Mouse (Mus musculus): Measurements from ENCODE around the gene Arhgdia. TPM values are rescaled to one million over a fixed set of nuclear protein-coding genes. Genes with fewer than 3 reads are reported as not detected.

The Arhgdia gene
- polyA plus RNA-seq, 1 experiment from 2014 or later, result 439 TPM

GRCm38 (mm10) chr11:120541907-120542306, 39.5 kb downstream of the Arhgdia start:
- no peak overlapping the region for H3K9ac ChIP-seq (ENCODE audit: low read depth, low read length)
- WGBS, result 32% methylated on average over 4 of the region's 4 CpGs
- no peaks in the 10 kb centered on the region for H3K27me3 ChIP-seq (ENCODE audit: control insufficient read depth, insufficient read depth, low read depth, low read length)
- no peak overlapping the region for H3K27ac ChIP-seq (ENCODE audit: low read length)
- peaks cover 14% of the 10 kb centered on the region; the same call in 1 of the 2 replicates for H3K4me1 ChIP-seq (ENCODE audit: control insufficient read depth, insufficient read depth, low read length)
- H3K4me3 ChIP-seq (ENCODE audit: low read depth, low read length), result no peak overlapping the region
- no peaks in the 10 kb centered on the region for H3K9me3 ChIP-seq (replicated peaks; ENCODE audit: control insufficient read depth, low read length, poor library complexity, severe bottlenecking)
- H3K36me3 ChIP-seq (ENCODE audit: control insufficient read depth, insufficient read depth, low read length), result peaks cover 26% of the 10 kb centered on the region
- H3K4me2 ChIP-seq (ENCODE audit: low read length), result no peak overlapping the region
- no peak for ATAC-seq

GRCm38 (mm10) chr11:120539285-120540014, 42.0 kb downstream of the Arhgdia start:
- Histone ChIP-seq H3K9me3 (replicated peaks; ENCODE audit: control insufficient read depth, low read length, poor library complexity, severe bottlenecking) (no peaks in the 10 kb centered on the region), H3K27me3 (ENCODE audit: control insufficient read depth, insufficient read depth, low read depth, low read length) (no peaks in the 10 kb centered on the region), H3K4me3 (ENCODE audit: low read depth, low read length) (no peak overlapping the region), H3K4me1 (ENCODE audit: control insufficient read depth, insufficient read depth, low read length) (peaks cover 14% of the 10 kb centered on the region; the same call in 1 of the 2 replicates), H3K27ac (ENCODE audit: low read length) (peak overlapping the region; percentile 18), H3K9ac (ENCODE audit: low read depth, low read length) (peak overlapping the region; percentile 18; the same call in 1 of the 2 replicates), H3K4me2 (ENCODE audit: low read length) (no peak overlapping the region), H3K36me3 (ENCODE audit: control insufficient read depth, insufficient read depth, low read length) (peaks cover 26% of the 10 kb centered on the region)
- peak; percentile 60; the same call in 1 of the 2 replicates for ATAC-seq
- WGBS, result 12% methylated on average over 10 of the region's 10 CpGs

- Histone ChIP-seq H3K4me3 (ENCODE audit: low read depth, low read length) (no peak overlapping the region), H3K36me3 (ENCODE audit: control insufficient read depth, insufficient read depth, low read length) (peaks cover 22% of the 10 kb centered on the region), H3K9ac (ENCODE audit: low read depth, low read length) (no peak overlapping the region), H3K4me1 (ENCODE audit: control insufficient read depth, insufficient read depth, low read length) (peaks cover 14% of the 10 kb centered on the region; the same call in 1 of the 2 replicates), H3K27ac (ENCODE audit: low read length) (peak overlapping the region; percentile 18; the same call in 1 of the 2 replicates), H3K27me3 (ENCODE audit: control insufficient read depth, insufficient read depth, low read depth, low read length) (no peaks in the 10 kb centered on the region), H3K4me2 (ENCODE audit: low read length) (no peak overlapping the region), H3K9me3 (replicated peaks; ENCODE audit: control insufficient read depth, low read length, poor library complexity, severe bottlenecking) (no peaks in the 10 kb centered on the region)
- WGBS, result 49% methylated on average over 8 of the region's 8 CpGs
- ATAC-seq, result no peak
Observed at GRCm38 (mm10) chr11:120538955-120539284, 42.5 kb downstream of the Arhgdia start.

- peaks cover 14% of the 10 kb centered on the region; the same call in 1 of the 2 replicates for H3K4me1 ChIP-seq (ENCODE audit: control insufficient read depth, insufficient read depth, low read length)
- H3K9ac ChIP-seq (ENCODE audit: low read depth, low read length), result no peak overlapping the region
- H3K4me3 ChIP-seq (ENCODE audit: low read depth, low read length), result no peak overlapping the region
- no peak for ATAC-seq
- peaks cover 18% of the 10 kb centered on the region for H3K36me3 ChIP-seq (ENCODE audit: control insufficient read depth, insufficient read depth, low read length)
- 72% methylated on average over 3 of the region's 3 CpGs for WGBS
- H3K9me3 ChIP-seq (replicated peaks; ENCODE audit: control insufficient read depth, low read length, poor library complexity, severe bottlenecking), result no peaks in the 10 kb centered on the region
- peaks cover under 1% of the 10 kb centered on the region for H3K27me3 ChIP-seq (ENCODE audit: control insufficient read depth, insufficient read depth, low read depth, low read length)
- no peak overlapping the region; the same call in 1 of the 2 replicates for H3K27ac ChIP-seq (ENCODE audit: low read length)
- H3K4me2 ChIP-seq (ENCODE audit: low read length), result no peak overlapping the region
Observed at GRCm38 (mm10) chr11:120538485-120538884, 42.9 kb downstream of the Arhgdia start.

GRCm38 (mm10) chr11:120535804-120536203, 45.6 kb downstream of the Arhgdia start:
- Histone ChIP-seq H3K9ac (ENCODE audit: low read depth, low read length) (no peak overlapping the region), H3K27me3 (ENCODE audit: control insufficient read depth, insufficient read depth, low read depth, low read length) (peaks cover 25% of the 10 kb centered on the region), H3K36me3 (ENCODE audit: control insufficient read depth, insufficient read depth, low read length) (no peaks in the 10 kb centered on the region), H3K4me1 (ENCODE audit: control insufficient read depth, insufficient read depth, low read length) (peaks cover 16% of the 10 kb centered on the region; the same call in 1 of the 2 replicates), H3K27ac (ENCODE audit: low read length) (no peak overlapping the region), H3K9me3 (replicated peaks; ENCODE audit: control insufficient read depth, low read length, poor library complexity, severe bottlenecking) (no peaks in the 10 kb centered on the region), H3K4me2 (ENCODE audit: low read length) (no peak overlapping the region), H3K4me3 (ENCODE audit: low read depth, low read length) (no peak overlapping the region)
- WGBS, result 80% methylated on average over 3 of the region's 3 CpGs
- no peak for ATAC-seq

- no peaks in the 10 kb centered on the region for H3K36me3 ChIP-seq (ENCODE audit: control insufficient read depth, insufficient read depth, low read length)
- no peak overlapping the region for H3K4me3 ChIP-seq (ENCODE audit: low read depth, low read length)
- no peak overlapping the region for H3K4me2 ChIP-seq (ENCODE audit: low read length)
- no peak for ATAC-seq
- H3K4me1 ChIP-seq (ENCODE audit: control insufficient read depth, insufficient read depth, low read length), result peaks cover 20% of the 10 kb centered on the region
- no peaks in the 10 kb centered on the region for H3K9me3 ChIP-seq (replicated peaks; ENCODE audit: control insufficient read depth, low read length, poor library complexity, severe bottlenecking)
- no peak overlapping the region for H3K27ac ChIP-seq (ENCODE audit: low read length)
- H3K27me3 ChIP-seq (ENCODE audit: control insufficient read depth, insufficient read depth, low read depth, low read length), result peaks cover 31% of the 10 kb centered on the region
- WGBS, result 63% methylated on average over 3 of the region's 3 CpGs
- 0 out of 2 replicates have a peak overlapping the region, but pooled peaks have one; percentile 20 for H3K9ac ChIP-seq (ENCODE audit: low read depth, low read length)
Observed at GRCm38 (mm10) chr11:120535145-120535544, 46.3 kb downstream of the Arhgdia start.

GRCm38 (mm10) chr11:120534093-120534492, 47.3 kb downstream of the Arhgdia start:
- H3K4me2 ChIP-seq (ENCODE audit: low read length), result no peak overlapping the region
- no peak for ATAC-seq
- no peak overlapping the region for H3K9ac ChIP-seq (ENCODE audit: low read depth, low read length)
- peaks cover 42% of the 10 kb centered on the region for H3K27me3 ChIP-seq (ENCODE audit: control insufficient read depth, insufficient read depth, low read depth, low read length)
- WGBS, result 83% methylated on average over 8 of the region's 8 CpGs
- no peak overlapping the region for H3K27ac ChIP-seq (ENCODE audit: low read length)
- no peak overlapping the region for H3K4me3 ChIP-seq (ENCODE audit: low read depth, low read length)
- peaks cover 12% of the 10 kb centered on the region for H3K4me1 ChIP-seq (ENCODE audit: control insufficient read depth, insufficient read depth, low read length)
- no peaks in the 10 kb centered on the region for H3K36me3 ChIP-seq (ENCODE audit: control insufficient read depth, insufficient read depth, low read length)
- H3K9me3 ChIP-seq (replicated peaks; ENCODE audit: control insufficient read depth, low read length, poor library complexity, severe bottlenecking), result no peaks in the 10 kb centered on the region

- Histone ChIP-seq H3K9me3 (replicated peaks; ENCODE audit: control insufficient read depth, low read length, poor library complexity, severe bottlenecking) (no peaks in the 10 kb centered on the region), H3K4me1 (ENCODE audit: control insufficient read depth, insufficient read depth, low read length) (peaks cover 6% of the 10 kb centered on the region), H3K4me2 (ENCODE audit: low read length) (no peak overlapping the region), H3K9ac (ENCODE audit: low read depth, low read length) (no peak overlapping the region), H3K36me3 (ENCODE audit: control insufficient read depth, insufficient read depth, low read length) (no peaks in the 10 kb centered on the region), H3K4me3 (ENCODE audit: low read depth, low read length) (no peak overlapping the region), H3K27me3 (ENCODE audit: control insufficient read depth, insufficient read depth, low read depth, low read length) (peaks cover 55% of the 10 kb centered on the region), H3K27ac (ENCODE audit: low read length) (no peak overlapping the region)
- no peak for ATAC-seq
- 31% methylated on average over 9 of the region's 9 CpGs for whole genome bisulfite sequencing
Observed at GRCm38 (mm10) chr11:120531646-120532045, 49.8 kb downstream of the Arhgdia start.
